Mouse (Mus musculus): ENCODE data around the gene Cdv3. TPM values are rescaled to one million over a fixed set of nuclear protein-coding genes. Genes with fewer than 3 reads are reported as not detected.
"Not testable (repeated sequence)": the region's sequence is repeated elsewhere in the genome, so short reads cannot be mapped to it uniquely, and the experiment has no call there.

The Cdv3 gene
- polyA plus RNA-seq, 1 experiment from 2014 or later, result 168 TPM

DNA sequence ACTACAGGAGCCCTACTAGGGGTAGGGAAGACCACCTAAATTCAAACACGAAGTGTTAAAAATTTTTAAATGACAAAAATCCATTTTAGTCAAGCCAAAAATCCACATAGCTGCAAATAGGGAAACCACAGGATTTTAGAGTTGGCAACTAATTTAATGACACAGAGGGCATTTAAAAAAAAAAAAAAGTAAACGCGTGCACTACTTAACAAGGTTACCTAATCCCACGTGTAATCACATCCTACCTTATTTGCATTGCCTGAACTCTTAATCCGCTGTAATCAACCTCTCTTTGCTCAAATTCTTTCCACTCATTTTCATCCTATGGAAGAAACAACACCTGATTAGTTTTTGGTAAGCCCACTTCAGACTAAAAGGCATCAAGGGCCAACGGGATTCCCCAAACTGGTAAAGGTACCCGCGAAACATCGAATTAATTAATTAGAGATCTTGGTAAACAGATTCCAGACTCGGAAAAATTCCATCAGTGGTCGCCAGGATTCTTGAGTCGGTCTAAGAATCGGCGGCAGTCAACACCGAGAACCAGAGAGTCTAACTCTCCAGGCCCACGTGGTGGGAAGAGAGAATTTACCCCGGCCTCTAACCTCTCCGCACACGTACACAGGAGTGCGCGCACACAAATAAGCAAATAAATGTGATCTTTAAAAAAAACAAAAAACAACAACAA, 1.8 kb downstream of the Cdv3 start:
- H3K4me1 ChIP-seq, result peaks cover 32% of the 10 kb centered on the region
- peak; percentile 40 for DNase-seq (ENCODE audit: low spot score)
- peaks cover 56% of the 10 kb centered on the region for H3K36me3 ChIP-seq
- H3K27ac ChIP-seq (replicated peaks), result peak overlapping the region; percentile 97
- no peaks in the 10 kb centered on the region for H3K9me3 ChIP-seq (replicated peaks)
- 1% methylated on average over 21 of the region's 21 CpGs for WGBS
- no peaks in the 10 kb centered on the region for H3K27me3 ChIP-seq (ENCODE audit: low read depth, poor library complexity, severe bottlenecking)
- peak overlapping the region; percentile 88 for H3K4me3 ChIP-seq

DNA sequence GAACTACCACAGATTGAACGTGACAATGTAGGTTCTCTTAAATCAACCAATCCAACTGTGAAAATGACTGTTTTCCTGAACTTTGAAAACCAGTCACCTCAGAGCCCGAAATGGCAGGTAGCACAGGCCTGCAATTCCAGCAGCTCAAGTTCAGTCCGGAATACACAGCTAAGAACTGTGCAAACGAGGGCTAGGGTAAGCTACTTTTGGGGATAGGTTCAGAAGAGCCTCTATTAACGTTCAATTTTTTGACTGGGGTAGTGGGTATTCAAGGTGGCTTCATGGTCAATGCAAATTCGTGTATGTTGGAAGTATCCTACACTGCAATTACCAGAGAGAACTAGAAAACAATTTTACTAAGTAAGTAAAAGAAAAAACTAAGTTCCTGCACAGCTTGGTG, 2.6 kb downstream of the Cdv3 start:
- H3K4me3 ChIP-seq, result peak overlapping the region; percentile 88
- H3K36me3 ChIP-seq, result peaks cover 57% of the 10 kb centered on the region
- H3K27ac ChIP-seq (replicated peaks), result no peak overlapping the region
- 77% methylated on average over 6 of the region's 6 CpGs for WGBS
- DNase-seq (ENCODE audit: low spot score), result no peak
- no peaks in the 10 kb centered on the region for H3K27me3 ChIP-seq (ENCODE audit: low read depth, poor library complexity, severe bottlenecking)
- H3K4me1 ChIP-seq, result peaks cover 32% of the 10 kb centered on the region
- no peaks in the 10 kb centered on the region for H3K9me3 ChIP-seq (replicated peaks)

DNA sequence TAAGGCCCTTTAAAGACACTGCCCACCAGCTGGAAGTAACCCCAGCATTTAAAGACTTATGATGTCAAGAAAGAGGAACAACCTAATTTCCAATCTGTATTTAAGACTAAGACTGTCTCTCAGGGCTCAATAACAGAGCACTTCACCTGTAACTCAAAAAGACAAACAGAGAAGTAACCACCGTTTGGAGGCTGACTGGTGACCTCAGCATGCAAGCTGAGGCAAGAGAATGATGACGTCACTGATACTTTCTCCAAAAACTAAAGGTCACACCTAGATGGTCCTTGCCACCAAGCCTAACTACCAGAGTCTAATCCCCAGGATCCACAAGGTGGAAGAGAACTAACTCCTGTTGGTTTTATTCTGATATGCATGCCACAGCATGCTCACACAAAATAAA, 5.0 kb downstream of the Cdv3 start:
- no peak overlapping the region for H3K4me3 ChIP-seq
- no peak overlapping the region for H3K27ac ChIP-seq (replicated peaks)
- H3K4me1 ChIP-seq, result peaks cover 20% of the 10 kb centered on the region
- peaks cover 78% of the 10 kb centered on the region for H3K36me3 ChIP-seq
- DNase-seq (ENCODE audit: low spot score), result no peak
- no peaks in the 10 kb centered on the region for H3K9me3 ChIP-seq (replicated peaks)
- 94% methylated on average over 2 of the region's 2 CpGs for WGBS
- no peaks in the 10 kb centered on the region for H3K27me3 ChIP-seq (ENCODE audit: low read depth, poor library complexity, severe bottlenecking)

DNA sequence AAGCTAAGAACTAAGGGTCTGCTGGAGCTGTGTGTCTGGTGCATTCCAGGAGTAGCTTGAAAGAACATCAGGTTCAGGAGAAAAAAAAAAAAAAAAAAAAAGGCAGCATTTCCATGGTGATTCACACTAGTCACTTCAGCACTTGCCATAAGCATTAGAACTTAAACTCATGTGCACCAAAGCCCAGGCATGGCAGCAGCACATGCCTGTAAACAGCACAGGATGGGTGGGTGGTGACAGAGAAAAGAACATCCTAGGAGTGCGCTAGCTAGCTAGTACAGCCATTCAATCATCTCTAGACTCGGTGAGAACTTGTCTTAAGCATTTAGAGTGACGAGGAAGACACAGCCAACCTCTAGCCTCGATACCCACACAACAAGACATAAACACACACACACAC, 7.1 kb downstream of the Cdv3 start:
- no peak overlapping the region for H3K4me3 ChIP-seq
- H3K27ac ChIP-seq (replicated peaks), result no peak overlapping the region
- H3K27me3 ChIP-seq (ENCODE audit: low read depth, poor library complexity, severe bottlenecking), result no peaks in the 10 kb centered on the region
- DNase-seq (ENCODE audit: low spot score), result no peak
- WGBS, result 94% methylated on average over 4 of the region's 4 CpGs
- H3K36me3 ChIP-seq, result peaks cover 88% of the 10 kb centered on the region
- H3K4me1 ChIP-seq, result peaks cover 15% of the 10 kb centered on the region
- H3K9me3 ChIP-seq (replicated peaks), result no peaks in the 10 kb centered on the region

DNA sequence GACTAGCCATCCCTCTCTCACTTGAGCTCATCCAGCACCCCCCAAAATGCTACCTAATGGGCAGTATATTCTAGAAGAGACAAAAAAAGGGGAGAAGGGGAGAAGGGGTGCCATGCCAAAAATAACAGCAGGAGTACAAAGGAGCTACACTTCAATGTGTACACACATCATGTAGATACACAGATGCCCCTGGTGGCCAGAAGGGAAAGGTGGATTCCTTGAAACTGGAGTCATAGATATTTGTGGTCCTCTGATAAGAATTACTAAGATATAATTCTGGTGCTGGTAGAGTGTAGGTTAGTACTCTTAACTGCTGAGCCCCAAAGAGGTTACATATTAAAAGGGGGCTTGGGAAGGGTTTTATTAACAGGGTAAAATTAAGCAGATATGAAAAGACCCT, 7.7 kb downstream of the Cdv3 start:
- H3K27ac ChIP-seq (replicated peaks), result no peak overlapping the region
- no peaks in the 10 kb centered on the region for H3K9me3 ChIP-seq (replicated peaks)
- no peaks in the 10 kb centered on the region for H3K27me3 ChIP-seq (ENCODE audit: low read depth, poor library complexity, severe bottlenecking)
- DNase-seq (ENCODE audit: low spot score), result no peak
- H3K4me3 ChIP-seq, result no peak overlapping the region
- H3K36me3 ChIP-seq, result peaks cover 88% of the 10 kb centered on the region
- peaks cover 9% of the 10 kb centered on the region for H3K4me1 ChIP-seq

DNA sequence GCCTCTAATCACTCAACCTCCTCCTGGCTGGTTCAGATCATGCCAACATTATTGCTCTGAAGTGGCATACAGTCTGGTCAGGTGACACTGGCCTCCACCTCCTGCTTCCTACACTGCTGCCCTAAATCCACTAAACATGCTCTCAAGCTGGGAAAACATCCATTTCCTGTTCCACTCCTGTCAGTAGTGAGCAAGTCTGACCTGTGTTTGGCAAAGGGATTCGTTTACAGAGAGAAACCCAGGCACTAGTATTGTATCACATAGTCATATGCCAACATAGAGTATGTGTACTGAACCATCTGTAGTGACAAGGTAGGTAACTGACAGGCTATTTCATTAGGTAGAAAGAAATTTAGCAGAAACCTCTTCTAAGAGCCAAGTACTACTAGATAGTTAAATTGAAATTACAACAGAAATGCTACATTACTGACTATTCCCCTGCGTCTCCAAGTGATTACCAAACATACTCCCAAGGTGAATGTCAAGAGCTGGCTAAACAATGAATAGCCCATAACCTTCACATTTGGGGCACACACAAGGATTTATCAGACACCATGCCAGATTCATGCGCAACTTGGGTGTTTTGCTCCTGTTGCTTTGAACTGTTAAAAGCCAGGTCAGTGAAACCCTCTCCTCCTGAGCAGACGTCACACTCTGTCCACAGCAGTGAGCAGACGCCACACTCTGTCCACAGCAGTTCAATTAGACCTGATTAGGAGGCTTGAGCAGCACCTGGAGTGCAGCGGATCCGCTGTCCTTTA, 12.0 kb downstream of the Cdv3 start:
- H3K27me3 ChIP-seq (ENCODE audit: low read depth, poor library complexity, severe bottlenecking), result not testable (repeated sequence)

DNA sequence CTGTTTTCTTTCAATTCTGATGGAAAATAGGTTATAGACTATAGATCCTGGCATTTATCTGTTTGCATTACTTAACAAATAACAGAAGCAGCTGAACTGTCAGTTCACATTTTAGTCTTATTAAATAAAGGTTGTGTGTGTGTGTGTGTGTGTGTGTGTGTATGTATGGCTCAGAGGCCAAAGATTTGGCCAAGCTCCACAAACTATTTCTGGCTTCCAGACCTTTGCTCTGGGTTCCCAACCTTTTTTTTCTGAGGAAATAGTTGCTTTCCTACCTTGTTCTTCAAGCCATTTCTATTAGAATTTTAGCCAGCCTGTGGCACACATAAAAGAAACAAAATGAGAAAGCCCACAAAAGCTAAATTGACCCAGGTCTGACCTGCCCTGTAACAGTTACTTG, 16.8 kb downstream of the Cdv3 start:
- Histone ChIP-seq H3K4me3 (no peak overlapping the region), H3K27me3 (ENCODE audit: low read depth, poor library complexity, severe bottlenecking) (no peaks in the 10 kb centered on the region), H3K27ac (replicated peaks) (no peak overlapping the region), H3K9me3 (replicated peaks) (no peaks in the 10 kb centered on the region), H3K36me3 (peaks cover 96% of the 10 kb centered on the region), H3K4me1 (no peaks in the 10 kb centered on the region)
- DNase-seq (ENCODE audit: low spot score), result no peak

More for the DNA sequence above, 12.0 kb downstream of the Cdv3 start:
- peaks cover 87% of the 10 kb centered on the region for H3K36me3 ChIP-seq
- H3K4me3 ChIP-seq; H3K9me3 ChIP-seq (replicated peaks); H3K27ac ChIP-seq (replicated peaks); H3K4me1 ChIP-seq; DNase-seq (ENCODE audit: low spot score): not testable (repeated sequence)
- WGBS, result 90% methylated on average over 7 of the region's 7 CpGs

DNA sequence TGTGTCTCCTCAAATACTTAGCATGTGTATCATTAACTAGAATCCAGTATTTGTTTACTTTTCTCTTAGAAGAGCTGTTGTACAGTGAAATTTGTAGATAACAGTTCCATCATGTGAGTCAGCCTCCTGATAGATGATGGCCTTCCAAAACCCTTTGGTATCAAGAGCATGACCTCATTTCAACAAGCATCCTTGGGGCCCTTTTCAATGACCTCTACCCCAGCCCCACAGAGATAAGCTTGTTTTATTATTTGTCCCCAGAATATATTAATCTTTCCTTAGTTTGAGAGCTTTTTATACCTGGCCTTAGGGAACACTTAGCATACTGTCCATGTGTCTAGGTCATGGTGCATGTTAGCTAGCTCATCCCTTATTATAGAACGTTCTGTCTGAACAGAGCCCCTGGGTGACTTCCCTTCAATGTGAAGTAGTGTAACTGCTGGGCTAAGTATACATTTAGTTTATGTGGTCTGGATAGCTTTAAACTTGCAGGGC, 17.6 kb downstream of the Cdv3 start:
- WGBS, result 88% methylated on average over 1 of the region's 1 CpGs
- no peak for DNase-seq (ENCODE audit: low spot score)
- H3K27me3 ChIP-seq (ENCODE audit: low read depth, poor library complexity, severe bottlenecking), result no peaks in the 10 kb centered on the region
- H3K27ac ChIP-seq (replicated peaks), result no peak overlapping the region
- no peaks in the 10 kb centered on the region for H3K4me1 ChIP-seq
- no peaks in the 10 kb centered on the region for H3K9me3 ChIP-seq (replicated peaks)
- no peak overlapping the region for H3K4me3 ChIP-seq
- H3K36me3 ChIP-seq, result peaks cover 97% of the 10 kb centered on the region

DNA sequence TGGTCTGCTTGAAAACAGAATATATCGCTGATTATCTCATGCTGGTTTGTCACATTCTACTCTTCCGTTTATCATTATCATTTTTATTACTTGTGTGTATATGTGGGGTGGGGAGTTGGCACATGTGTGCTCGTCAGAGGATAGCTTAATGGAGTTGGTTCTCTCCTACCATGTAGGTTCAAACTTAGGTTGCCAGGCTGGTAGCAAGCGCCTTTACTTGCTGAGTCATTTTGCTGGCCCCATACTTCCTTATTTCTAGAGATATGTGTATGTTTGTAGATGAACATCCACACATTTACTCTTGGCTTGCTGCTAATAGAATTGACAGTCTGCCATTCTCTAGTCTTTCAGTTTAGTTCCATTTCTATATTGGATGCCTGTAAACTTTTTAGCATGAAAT, 18.6 kb downstream of the Cdv3 start:
- Histone ChIP-seq H3K36me3 (peaks cover 98% of the 10 kb centered on the region), H3K27ac (replicated peaks) (no peak overlapping the region), H3K4me3 (no peak overlapping the region), H3K27me3 (ENCODE audit: low read depth, poor library complexity, severe bottlenecking) (no peaks in the 10 kb centered on the region), H3K4me1 (no peaks in the 10 kb centered on the region), H3K9me3 (replicated peaks) (no peaks in the 10 kb centered on the region)
- 91% methylated on average over 4 of the region's 4 CpGs for WGBS
- DNase-seq (ENCODE audit: low spot score), result no peak

DNA sequence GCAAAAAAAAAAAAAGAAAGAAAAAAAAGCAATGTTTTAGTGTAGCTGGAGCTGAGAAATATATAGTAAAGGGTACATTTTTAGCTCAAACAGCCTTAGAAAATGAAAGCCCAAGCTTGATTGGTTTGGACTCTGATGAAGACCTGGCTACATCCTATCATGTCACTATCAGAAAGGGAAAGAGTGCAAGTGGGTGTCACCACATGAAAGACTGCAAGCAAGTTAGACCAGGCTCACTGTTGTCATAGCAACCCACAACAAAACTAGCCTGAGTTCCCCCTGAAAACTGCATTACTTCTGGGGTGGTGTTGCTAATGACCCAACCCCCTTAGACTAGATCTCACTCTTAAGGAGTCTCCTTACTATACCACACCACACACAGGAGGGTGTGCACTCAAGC, 28.7 kb downstream of the Cdv3 start:
- Histone ChIP-seq H3K36me3 (peaks cover 98% of the 10 kb centered on the region), H3K4me1 (no peaks in the 10 kb centered on the region), H3K4me3 (no peak overlapping the region), H3K27ac (replicated peaks) (no peak overlapping the region), H3K9me3 (replicated peaks) (no peaks in the 10 kb centered on the region), H3K27me3 (ENCODE audit: low read depth, poor library complexity, severe bottlenecking) (no peaks in the 10 kb centered on the region)
- DNase-seq (ENCODE audit: low spot score), result no peak

DNA sequence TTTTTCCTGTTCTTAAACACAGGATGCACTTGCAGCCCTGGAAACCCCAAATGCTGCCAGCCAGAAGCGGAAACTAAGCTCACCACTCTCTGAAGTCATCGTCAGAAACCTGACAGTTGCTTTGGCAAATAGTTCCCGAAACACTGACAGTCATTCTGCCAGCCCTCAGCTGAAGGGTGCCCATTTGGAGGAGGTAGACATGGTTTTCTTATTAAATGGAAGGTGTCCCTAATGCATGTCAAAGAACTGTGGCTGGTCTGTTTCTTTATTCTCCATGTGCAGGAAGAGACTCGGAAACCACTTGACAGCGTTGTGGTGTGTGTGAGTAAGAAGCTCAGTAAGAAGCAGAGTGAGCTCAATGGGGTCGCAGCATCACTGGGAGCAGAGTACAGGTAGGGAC, 33.0 kb downstream of the Cdv3 start:
- no peak for DNase-seq (ENCODE audit: low spot score)
- 97% methylated on average over 6 of the region's 6 CpGs for WGBS
- H3K27me3 ChIP-seq (ENCODE audit: low read depth, poor library complexity, severe bottlenecking), result no peaks in the 10 kb centered on the region
- no peaks in the 10 kb centered on the region for H3K9me3 ChIP-seq (replicated peaks)
- no peak overlapping the region for H3K27ac ChIP-seq (replicated peaks)
- H3K36me3 ChIP-seq, result peaks cover 100% of the 10 kb centered on the region
- no peak overlapping the region for H3K4me3 ChIP-seq
- no peaks in the 10 kb centered on the region for H3K4me1 ChIP-seq

DNA sequence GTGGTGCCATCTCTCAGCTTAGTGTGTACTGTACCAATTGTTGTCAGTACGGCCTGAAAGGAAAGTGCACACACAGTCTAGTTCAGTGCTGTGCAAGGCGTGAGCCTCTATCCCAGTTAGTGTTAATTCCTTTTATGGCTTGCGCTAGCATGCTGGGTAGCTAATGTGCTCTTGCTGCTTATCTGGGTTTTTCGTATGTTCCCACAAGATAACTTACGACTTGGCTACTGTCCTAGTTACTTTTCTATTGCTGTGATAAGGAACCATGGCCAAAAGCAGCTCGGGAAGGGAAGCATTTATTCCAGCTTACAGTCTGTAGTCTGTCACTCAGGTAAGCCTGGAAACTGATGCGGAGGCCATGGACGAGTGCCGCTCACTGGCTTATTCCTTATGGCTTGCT, 39.2 kb downstream of the Cdv3 start:
- DNase-seq (ENCODE audit: low spot score), result no peak
- 91% methylated on average over 9 of the region's 9 CpGs for WGBS
- H3K36me3 ChIP-seq, result peaks cover 100% of the 10 kb centered on the region

DNA sequence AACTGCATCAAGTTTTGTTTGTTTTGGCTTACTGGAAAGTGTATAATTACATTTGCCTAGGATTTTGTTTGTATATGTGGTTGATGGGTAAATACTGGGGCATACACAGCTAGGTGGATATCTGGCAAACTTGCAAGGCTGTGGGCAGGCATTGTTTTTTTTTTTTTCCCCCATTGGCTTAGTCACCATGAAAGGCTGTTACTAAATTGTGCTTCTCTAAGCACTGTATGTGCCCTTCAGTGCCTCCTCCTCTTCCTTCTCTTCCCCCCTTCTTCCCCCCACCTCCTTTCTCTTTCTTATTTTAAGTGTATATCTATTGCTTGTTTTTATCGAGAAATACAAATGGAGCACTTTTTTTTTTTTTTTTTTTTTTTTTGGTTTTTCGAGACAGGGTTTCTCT, 41.0 kb downstream of the Cdv3 start:
- H3K27me3 ChIP-seq (ENCODE audit: low read depth, poor library complexity, severe bottlenecking), result no peaks in the 10 kb centered on the region
- H3K4me1 ChIP-seq, result no peaks in the 10 kb centered on the region
- H3K9me3 ChIP-seq (replicated peaks), result no peaks in the 10 kb centered on the region
- DNase-seq (ENCODE audit: low spot score), result no peak
- 93% methylated on average over 1 of the region's 2 CpGs for WGBS
- H3K4me3 ChIP-seq, result no peak overlapping the region
- peaks cover 100% of the 10 kb centered on the region for H3K36me3 ChIP-seq
- H3K27ac ChIP-seq (replicated peaks), result no peak overlapping the region

More for the DNA sequence above, 39.2 kb downstream of the Cdv3 start:
- Histone ChIP-seq H3K9me3 (replicated peaks) (no peaks in the 10 kb centered on the region), H3K4me3 (no peak overlapping the region), H3K27me3 (ENCODE audit: low read depth, poor library complexity, severe bottlenecking) (no peaks in the 10 kb centered on the region), H3K27ac (replicated peaks) (no peak overlapping the region), H3K4me1 (no peaks in the 10 kb centered on the region)

Data from midbrain, embryonic 10.5 days (tissue).